Mouse (Mus musculus) spleen, postnatal 0 days (tissue): Measurements from ENCODE around the gene Gm10375. TPM values are rescaled to one million over a fixed set of nuclear protein-coding genes. Genes with fewer than 3 reads are reported as not detected.

Experiments used
- polyA plus RNA-seq: library from polyadenylated mRNA; unstranded; fragments of >200 nt; fragmentation: Nextera tagmentation; extraction: Ambion mirVana; gene quantifications from 2 replicates; pipeline ENCODE4 v1.2.1, GENCODE M21; 2015

The Gm10375 gene
- polyA plus RNA-seq: not detected in 2 replicates

GRCm38 (mm10) chr14:43607913-43608312 is at the start of gene Gm10375:
Gene Gm10375 (minus strand): TSS chr14:43608013.

GRCm38 (mm10) chr14:43579046-43579445 is 28.8 kb downstream of the Gm10375 start, which contains the start of gene Gm17654:
Gene Gm17654 (minus strand): TSS chr14:43579146.

Other genes with a start within 250 kb of the Gm10375 start
- gene Gm8138, start 191.7 kb downstream of the Gm10375 start, polyA plus RNA-seq: not detected in 2 replicates
- not detected in 2 replicates for gene Gm5799, start 64.4 kb downstream of the Gm10375 start, polyA plus RNA-seq
- gene Gm17654, start 28.9 kb downstream of the Gm10375 start, polyA plus RNA-seq: not detected in 2 replicates
- not detected in 2 replicates for gene Gm8165, start 69.2 kb upstream of the Gm10375 start, polyA plus RNA-seq
- 0.81 and 1.1 TPM in 2 replicates for gene Gm7324, start 89.8 kb upstream of the Gm10375 start, polyA plus RNA-seq
- not detected in 2 replicates for gene Gm16506, start 119.5 kb upstream of the Gm10375 start, polyA plus RNA-seq
- gene Gm6526, start 139.9 kb upstream of the Gm10375 start, polyA plus RNA-seq: not detected in 2 replicates
- gene Gm8180, start 176.7 kb upstream of the Gm10375 start, polyA plus RNA-seq: not detected in 2 replicates